Mouse (Mus musculus): ENCODE data around the gene Pik3c2g.
A peak's percentile ranks its signal among the peaks of the same experiment; 100 is the strongest.

Gene Pik3c2g

GRCm38 (mm10) chr6:139841272-139841671 lies 254.3 kb downstream of the Pik3c2g start:
- no peak for DNase-seq (ENCODE audit: low spot score)

GRCm38 (mm10) chr6:139842626-139843025 lies 255.6 kb downstream of the Pik3c2g start:
- no peak for DNase-seq (ENCODE audit: low spot score)

- DNase-seq (ENCODE audit: low spot score) = no peak
Measured at GRCm38 (mm10) chr6:139843531-139843930, 256.5 kb downstream of the Pik3c2g start.

GRCm38 (mm10) chr6:139846889-139847544 lies 260.0 kb downstream of the Pik3c2g start:
- DNase-seq (ENCODE audit: low spot score) = no peak

- DNase-seq (ENCODE audit: low spot score) = no peak
Measured at GRCm38 (mm10) chr6:139849931-139850330, 262.9 kb downstream of the Pik3c2g start.

- DNase-seq (ENCODE audit: low spot score) = no peak
Measured at GRCm38 (mm10) chr6:139851705-139852603, 264.9 kb downstream of the Pik3c2g start.

GRCm38 (mm10) chr6:139852836-139853235 lies 265.8 kb downstream of the Pik3c2g start:
- no peak for DNase-seq (ENCODE audit: low spot score)

- DNase-seq (ENCODE audit: low spot score) = no peak
Measured at GRCm38 (mm10) chr6:139860141-139860540, 273.1 kb downstream of the Pik3c2g start.

GRCm38 (mm10) chr6:139861534-139861933 lies 274.5 kb downstream of the Pik3c2g start:
- DNase-seq (ENCODE audit: low spot score) = no peak

- DNase-seq (ENCODE audit: low spot score) = no peak
Measured at GRCm38 (mm10) chr6:139865059-139865673, 278.1 kb downstream of the Pik3c2g start.

GRCm38 (mm10) chr6:139874418-139875176 lies 287.6 kb downstream of the Pik3c2g start:
- DNase-seq (ENCODE audit: low spot score) = peak; percentile 44

GRCm38 (mm10) chr6:139876691-139877090 lies 289.7 kb downstream of the Pik3c2g start:
- DNase-seq (ENCODE audit: low spot score) = no peak

- DNase-seq (ENCODE audit: low spot score) = no peak
Measured at GRCm38 (mm10) chr6:139877476-139878361, 290.7 kb downstream of the Pik3c2g start.

- DNase-seq (ENCODE audit: low spot score) = no peak
Measured at GRCm38 (mm10) chr6:139878362-139878696, 291.3 kb downstream of the Pik3c2g start.

- no peak for DNase-seq (ENCODE audit: low spot score)
Measured at GRCm38 (mm10) chr6:139882076-139882475, 295.1 kb downstream of the Pik3c2g start.

- no peak for DNase-seq (ENCODE audit: low spot score)
Measured at GRCm38 (mm10) chr6:139887175-139887574, 300.2 kb downstream of the Pik3c2g start.

GRCm38 (mm10) chr6:139895637-139896036 lies 308.6 kb downstream of the Pik3c2g start:
- no peak for DNase-seq (ENCODE audit: low spot score)

- DNase-seq (ENCODE audit: low spot score) = no peak
Measured at GRCm38 (mm10) chr6:139899630-139900151, 312.7 kb downstream of the Pik3c2g start.

GRCm38 (mm10) chr6:139901801-139902200 lies 314.8 kb downstream of the Pik3c2g start:
- no peak for DNase-seq (ENCODE audit: low spot score)

- no peak for DNase-seq (ENCODE audit: low spot score)
Measured at GRCm38 (mm10) chr6:139907138-139907537, 320.1 kb downstream of the Pik3c2g start.
